9 mouse cellular contexts compared by ENCODE assay signal in genomic region chr13:75088597-75088996, GRCm38 (mm10). TPM values are rescaled to one million over a fixed set of nuclear protein-coding genes. Genes with fewer than 3 reads are reported as not detected.
A peak's percentile ranks its signal among the peaks of the same experiment; 100 is the strongest.
DNase-seq lines count a peak whose midpoint lies in the region; ATAC-seq and TF ChIP-seq lines count a peak whose summit lies in the region.
"Had no signal": no experiment of that assay in that cellular context is flagged by ENCODE, and none has a peak within 500 bp of the region (broad histone marks: within the 10 kb centered on the region; RNA-seq: fewer than 3 reads in every experiment).

No protein-coding gene starts in this region.

- DNase-seq in forebrain, embryonic 14.5 days (ENCODE audit: low spot score) = peak; percentile 33
- peak; percentile 9 for DNase-seq in ovary, postnatal 14 days (ENCODE audit: low spot score)
- DNase-seq in ovary, postnatal 10 days (ENCODE audit: low spot score) = no peak
- DNase-seq in kidney, postnatal 4 days = peak; percentile 62 to 66
- DNase-seq in cerebellum, adult 18-20 months = no peak
- no peak for DNase-seq in cerebellum, adult 2 months
- DNase-seq: thymus, postnatal 14 days had no signal

- no peaks in the 10 kb centered on the region for H3K36me3 ChIP-seq in forebrain, embryonic 14.5 days (ENCODE audit: control insufficient read depth, insufficient read depth, low read length)
- no peaks in the 10 kb centered on the region for H3K36me3 ChIP-seq in forebrain, embryonic 12.5 days (replicated peaks)

- no peaks in the 10 kb centered on the region for H3K9me3 ChIP-seq in forebrain, embryonic 14.5 days (replicated peaks; ENCODE audit: control insufficient read depth, low read length)
- H3K9me3 ChIP-seq in forebrain, embryonic 12.5 days = no peaks in the 10 kb centered on the region

- 20% methylated on average over 6 of the region's 6 CpGs for WGBS in forebrain, embryonic 14.5 days
- 22% methylated on average over 6 of the region's 6 CpGs for WGBS in forebrain, embryonic 12.5 days
- WGBS in cerebellum, adult 2 months = 49% methylated on average over 6 of the region's 6 CpGs

- no peaks in the 10 kb centered on the region for H3K27me3 ChIP-seq in forebrain, embryonic 14.5 days (replicated peaks; ENCODE audit: control insufficient read depth, insufficient read depth, low read length)
- H3K27me3 ChIP-seq in forebrain, embryonic 12.5 days = peaks cover 7% of the 10 kb centered on the region; the same call in 1 of the 2 replicates
- no peaks in the 10 kb centered on the region for H3K27me3 ChIP-seq in cerebellum, adult 2 months (ENCODE audit: control insufficient read depth, insufficient read depth, low read length)

- H3K4me1 ChIP-seq in forebrain, embryonic 14.5 days (ENCODE audit: control insufficient read depth, insufficient read depth, low read length) = no peaks in the 10 kb centered on the region
- H3K4me1 ChIP-seq in forebrain, embryonic 12.5 days = peaks cover 6% of the 10 kb centered on the region; the same call in 1 of the 2 replicates
- H3K4me1 ChIP-seq in cerebellum, adult 2 months (ENCODE audit: control insufficient read depth, insufficient read depth, low read length) = no peaks in the 10 kb centered on the region

- H3K4me3 ChIP-seq in forebrain, embryonic 14.5 days (ENCODE audit: low read depth, low read length) = no peak overlapping the region
- H3K4me3 ChIP-seq in forebrain, embryonic 12.5 days (replicated peaks) = no peak overlapping the region
- H3K4me3 ChIP-seq in cerebellum, adult 2 months (replicated peaks; ENCODE audit: insufficient read depth, low read depth, low read length) = no peak overlapping the region

- TF ChIP-seq CTCF in cerebellum, adult 2 months (IDR thresholded peaks at IDR 0.05; ENCODE audit: borderline replicate concordance, insufficient read depth, low read depth, low read length) = no peak

- H3K9ac ChIP-seq in forebrain, embryonic 14.5 days (ENCODE audit: low read length) = no peak overlapping the region
- H3K9ac ChIP-seq in forebrain, embryonic 12.5 days = no peak overlapping the region

- no peak overlapping the region for H3K27ac ChIP-seq in forebrain, embryonic 14.5 days (ENCODE audit: low read depth, low read length)
- no peak overlapping the region for H3K27ac ChIP-seq in forebrain, embryonic 12.5 days
- no peak overlapping the region for H3K27ac ChIP-seq in cerebellum, adult 2 months (ENCODE audit: insufficient read depth, low read length)

- no peak for TF ChIP-seq POLR2A in cerebellum, adult 2 months (IDR thresholded peaks at IDR 0.05; ENCODE audit: borderline replicate concordance, insufficient read depth, low read length)

- H3K4me2 ChIP-seq in forebrain, embryonic 14.5 days (ENCODE audit: low read length) = no peak overlapping the region
- no peak overlapping the region for H3K4me2 ChIP-seq in forebrain, embryonic 12.5 days

- no peak for ATAC-seq in forebrain, embryonic 14.5 days
- ATAC-seq in forebrain, embryonic 12.5 days (ENCODE audit: low FRiP score) = no peak
- ATAC-seq in activated CD4-positive, CD25-positive, alpha-beta regulatory T cell, adult 4 months = no peak

RNA-seq across cellular contexts. Expression of gene Pcsk1, which starts 1.0 kb away (rescaled TPM):
- 1.2 and 2.2 TPM in 2 replicates for polyA plus RNA-seq in forebrain, embryonic 14.5 days (2014; fragmentation: Nextera tagmentation; extraction: Ambion mirVana)
- polyA plus RNA-seq in forebrain, embryonic 12.5 days (2016; fragmentation: Nextera tagmentation; extraction: Ambion mirVana) = 1.1 and 1.7 TPM in 2 replicates
- polyA plus RNA-seq in cerebellum, adult 2 months (2012; rRNA removed) = 6.3 and 7.2 TPM in 2 replicates
- under 1 TPM in 1 of 2 experiments, not detected in 1; 0.13 TPM for polyA plus RNA-seq in activated CD4-positive, CD25-positive, alpha-beta regulatory T cell, adult 4 months (2017; shearing (Covaris generic))

Comparison
In these comparisons a context has a peak if more than half of its experiments do, and no peak if none do; other contexts are left out.
1. DNase-seq: peak in forebrain, embryonic 14.5 days (single experiment), ovary, postnatal 14 days (single experiment) and kidney, postnatal 4 days (2 of 2); none in ovary, postnatal 10 days (single experiment), cerebellum, adult 18-20 months (0 of 2) and cerebellum, adult 2 months (0 of 2).